Mouse (Mus musculus) natural killer cell, adult 2 months (primary cell): ENCODE results near the gene Rxfp4.

Experiments used
- DNase-seq, 2 experiments: peaks; one replicate each; pipeline ENCODE4 v3.0.0; 2022; ENCODE audit warnings: low spot score in 2 of 2

Rxfp4 gene

GRCm38 (mm10) chr3:88628766-88629165 is 24.2 kb downstream of the Rxfp4 start:
- DNase-seq = no peak

- no peak for DNase-seq
Observed at GRCm38 (mm10) chr3:88627535-88627934, 25.4 kb downstream of the Rxfp4 start.

DNA sequence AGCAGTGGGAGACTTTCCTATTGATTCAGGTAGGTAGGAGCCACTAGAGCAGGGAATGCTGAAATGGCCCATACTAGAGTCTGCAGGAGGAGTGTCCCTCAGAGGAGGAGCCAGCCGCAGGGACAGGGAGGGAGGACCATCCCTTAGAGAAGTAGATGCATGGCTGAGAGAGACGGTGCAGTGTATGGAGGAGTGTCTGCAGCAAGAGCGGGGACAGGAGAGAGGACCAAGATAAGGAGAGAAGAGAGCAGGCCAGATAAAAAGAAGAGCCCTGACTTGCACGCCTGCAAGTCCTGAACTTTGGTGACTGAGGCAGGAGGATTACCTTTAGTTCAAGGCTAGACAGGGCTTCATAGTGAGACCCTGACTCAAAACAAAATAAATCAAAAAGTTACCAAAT is 25.8 kb downstream of the Rxfp4 start:
- DNase-seq = no peak

DNA sequence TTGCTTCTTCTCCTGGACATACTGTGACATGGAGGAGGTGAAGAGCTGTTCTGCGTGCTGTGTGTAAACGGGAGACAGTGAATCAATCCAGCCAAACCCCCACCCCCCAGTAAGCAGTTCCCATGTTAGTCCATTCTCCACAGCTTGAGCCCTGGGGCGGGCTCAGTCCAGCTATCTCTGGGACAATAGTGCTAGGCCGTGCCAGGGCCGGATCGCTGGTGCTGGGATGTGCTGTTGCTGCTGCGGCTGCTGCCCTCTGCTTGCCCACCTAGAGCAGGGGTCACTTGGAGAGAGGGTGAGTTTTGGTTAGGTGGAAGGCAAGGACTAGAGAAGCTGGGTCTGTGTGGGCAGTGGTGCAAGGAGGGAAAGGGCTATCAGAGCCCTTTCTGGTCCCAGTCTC is 26.6 kb downstream of the Rxfp4 start:
- no peak for DNase-seq

DNA sequence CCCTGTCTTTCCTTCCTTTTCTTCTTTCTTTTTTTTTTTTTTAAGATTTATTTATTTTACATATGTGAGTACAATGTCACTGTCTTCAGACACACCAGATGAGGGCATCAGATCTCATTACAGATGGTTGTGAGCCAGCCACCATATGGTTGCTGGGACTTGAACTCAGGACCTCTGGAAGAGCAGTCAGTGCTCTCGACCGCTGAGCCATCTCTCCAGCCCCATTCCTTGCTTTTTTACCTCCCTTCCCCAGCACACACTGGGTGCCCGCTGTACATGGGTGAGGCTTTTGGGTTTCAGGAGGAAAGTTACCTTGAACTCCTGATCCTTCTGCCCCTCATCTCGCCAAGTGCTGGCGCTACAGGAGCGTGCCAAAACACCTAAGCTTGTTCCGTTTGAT is 27.4 kb downstream of the Rxfp4 start:
- DNase-seq = no peak

DNA sequence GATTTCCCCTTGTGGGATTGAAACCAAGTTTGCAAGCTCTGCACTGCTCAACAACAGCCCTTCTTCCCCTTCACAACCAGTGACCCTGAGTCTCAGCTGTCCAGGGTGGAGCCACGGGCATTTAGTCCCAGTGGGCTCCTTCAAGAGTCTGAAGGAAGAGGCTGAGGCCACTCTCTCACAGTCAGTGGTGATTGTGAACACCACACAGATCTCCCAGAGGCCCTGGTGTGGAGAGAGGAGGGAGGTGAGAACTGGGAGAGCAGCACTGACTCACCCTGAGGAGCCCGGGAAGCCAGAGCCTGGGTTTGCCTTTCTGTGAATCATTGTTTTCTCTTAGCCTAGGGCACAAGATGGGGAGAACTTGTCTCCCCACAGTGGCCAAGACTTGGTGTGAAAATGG is 28.0 kb downstream of the Rxfp4 start:
- DNase-seq = no peak

GRCm38 (mm10) chr3:88624324-88624723 is 28.6 kb downstream of the Rxfp4 start:
- no peak for DNase-seq

- DNase-seq = no peak
Observed at GRCm38 (mm10) chr3:88623346-88624135, 29.4 kb downstream of the Rxfp4 start.

DNA sequence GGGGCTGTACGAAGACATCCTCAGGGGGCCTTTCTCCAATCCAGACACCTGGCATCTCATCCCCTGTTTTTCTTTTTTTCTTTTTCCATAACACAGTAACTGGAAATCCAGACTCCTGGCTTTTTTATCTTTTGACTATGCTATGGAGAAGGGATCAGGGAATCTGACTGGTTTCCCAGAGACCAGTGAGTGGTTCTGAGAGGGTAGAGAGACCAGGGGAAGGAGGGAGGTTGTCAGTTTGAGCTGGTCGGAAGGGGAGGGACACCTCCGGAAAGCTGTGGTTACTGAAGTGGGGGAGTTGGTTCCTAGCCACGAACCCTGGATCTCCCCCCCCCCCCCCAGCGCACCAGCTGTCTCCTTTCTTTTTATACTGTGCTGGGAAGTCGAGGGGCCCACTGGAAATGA is 30.0 kb downstream of the Rxfp4 start:
- DNase-seq = peak; percentile 27 to 39

DNA sequence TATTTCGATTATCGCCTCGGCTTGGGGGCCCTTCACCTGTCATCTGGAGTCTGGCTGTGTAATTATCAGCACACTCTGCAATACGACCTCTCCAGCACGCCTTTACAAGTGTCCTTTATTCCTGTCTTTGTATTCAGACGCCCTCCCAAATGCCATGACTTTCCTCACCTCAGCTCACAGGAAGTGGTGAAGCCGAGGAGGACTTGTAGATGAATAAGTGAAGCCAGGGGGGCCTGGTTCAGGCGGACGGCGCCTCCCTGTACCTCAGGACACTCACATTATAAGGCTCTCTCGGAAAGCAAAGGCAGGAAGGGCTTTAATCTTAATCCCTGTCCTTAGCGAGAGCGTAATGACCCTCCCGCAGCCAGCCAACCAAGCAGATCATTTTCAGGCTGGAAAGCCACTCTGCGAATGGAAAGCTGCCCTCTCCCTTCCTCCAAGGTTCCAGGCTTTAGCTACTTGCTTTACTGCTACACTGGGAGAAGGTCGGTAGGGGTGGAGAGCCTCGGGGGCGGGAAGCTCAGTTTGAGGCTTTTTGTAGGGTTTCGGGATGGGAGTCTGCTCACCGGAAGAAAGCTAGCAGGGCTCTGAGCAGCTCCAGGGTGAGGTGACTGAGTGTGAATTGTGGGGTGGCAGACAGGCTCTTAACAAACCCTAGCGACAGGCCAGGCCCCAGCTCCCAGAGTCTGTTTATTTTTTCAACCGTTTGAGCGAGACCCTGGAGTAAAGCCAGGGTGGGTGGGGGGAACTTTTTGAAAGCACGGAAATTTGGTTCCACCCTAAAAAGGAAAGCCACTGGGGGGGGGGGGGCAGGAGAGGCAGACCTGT is 30.6 kb downstream of the Rxfp4 start:
- DNase-seq = peak; percentile 33 to 52

DNA sequence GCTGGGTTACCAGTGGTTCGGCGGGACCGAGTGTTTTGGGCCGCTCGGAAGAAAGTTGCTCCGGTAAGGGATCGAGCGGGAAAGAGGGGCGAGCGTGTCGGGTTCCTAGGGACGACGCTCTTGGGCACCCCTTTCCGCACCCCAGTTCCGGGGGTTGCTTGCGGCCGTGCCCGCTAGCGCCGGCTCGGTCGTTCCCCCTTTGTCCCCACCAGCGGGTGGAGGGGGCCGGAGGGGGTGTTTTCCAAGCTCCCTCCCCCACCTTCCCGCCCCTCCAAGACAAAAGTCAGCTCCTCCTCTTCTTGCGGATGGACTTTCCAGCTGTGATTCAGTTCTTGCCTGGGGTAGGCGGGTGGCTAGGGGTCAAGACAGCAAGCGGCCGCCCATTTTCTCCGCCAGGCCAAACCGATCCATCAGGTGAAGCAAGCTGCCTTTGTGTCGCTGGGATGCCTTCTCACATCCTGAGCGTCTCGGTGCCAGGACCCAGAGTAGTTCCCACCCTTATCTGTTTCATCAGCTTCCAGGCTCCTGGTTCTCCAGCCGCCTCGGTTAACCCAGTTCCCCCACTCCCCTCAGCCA is 31.3 kb downstream of the Rxfp4 start:
- peak in 1 of 2 experiments; percentile 23 for DNase-seq

DNA sequence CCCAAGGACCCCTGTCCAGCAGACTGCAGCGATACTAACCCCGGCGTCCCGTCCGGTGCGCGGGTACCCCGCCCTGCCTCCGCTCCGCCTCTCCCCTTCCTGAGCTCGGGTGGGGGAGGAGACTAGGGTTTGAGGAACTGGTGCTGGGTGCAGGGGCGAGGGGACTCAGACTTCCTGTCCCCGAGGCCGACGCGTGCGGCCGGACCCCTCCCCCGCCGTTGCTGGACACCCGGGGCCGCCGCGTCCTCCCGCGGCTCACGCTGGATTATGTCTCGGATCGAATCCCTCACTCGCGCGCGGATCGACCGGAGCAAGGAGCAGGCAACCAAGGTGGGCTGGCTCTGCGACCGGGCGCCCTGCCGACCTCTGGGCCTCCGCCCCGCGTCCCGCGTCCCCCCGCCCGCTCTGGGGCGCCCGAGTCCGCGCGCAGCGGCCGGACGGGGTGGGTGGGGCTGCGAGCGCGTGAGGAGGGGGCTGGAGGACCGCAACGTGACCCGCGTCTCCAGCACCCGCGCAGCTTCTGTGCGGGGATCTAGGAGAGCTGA is 31.9 kb downstream of the Rxfp4 start:
- DNase-seq = peak; percentile 61 to 62

GRCm38 (mm10) chr3:88620146-88620991 is 32.6 kb downstream of the Rxfp4 start:
- peak in 1 of 2 experiments; percentile 40 for DNase-seq

DNA sequence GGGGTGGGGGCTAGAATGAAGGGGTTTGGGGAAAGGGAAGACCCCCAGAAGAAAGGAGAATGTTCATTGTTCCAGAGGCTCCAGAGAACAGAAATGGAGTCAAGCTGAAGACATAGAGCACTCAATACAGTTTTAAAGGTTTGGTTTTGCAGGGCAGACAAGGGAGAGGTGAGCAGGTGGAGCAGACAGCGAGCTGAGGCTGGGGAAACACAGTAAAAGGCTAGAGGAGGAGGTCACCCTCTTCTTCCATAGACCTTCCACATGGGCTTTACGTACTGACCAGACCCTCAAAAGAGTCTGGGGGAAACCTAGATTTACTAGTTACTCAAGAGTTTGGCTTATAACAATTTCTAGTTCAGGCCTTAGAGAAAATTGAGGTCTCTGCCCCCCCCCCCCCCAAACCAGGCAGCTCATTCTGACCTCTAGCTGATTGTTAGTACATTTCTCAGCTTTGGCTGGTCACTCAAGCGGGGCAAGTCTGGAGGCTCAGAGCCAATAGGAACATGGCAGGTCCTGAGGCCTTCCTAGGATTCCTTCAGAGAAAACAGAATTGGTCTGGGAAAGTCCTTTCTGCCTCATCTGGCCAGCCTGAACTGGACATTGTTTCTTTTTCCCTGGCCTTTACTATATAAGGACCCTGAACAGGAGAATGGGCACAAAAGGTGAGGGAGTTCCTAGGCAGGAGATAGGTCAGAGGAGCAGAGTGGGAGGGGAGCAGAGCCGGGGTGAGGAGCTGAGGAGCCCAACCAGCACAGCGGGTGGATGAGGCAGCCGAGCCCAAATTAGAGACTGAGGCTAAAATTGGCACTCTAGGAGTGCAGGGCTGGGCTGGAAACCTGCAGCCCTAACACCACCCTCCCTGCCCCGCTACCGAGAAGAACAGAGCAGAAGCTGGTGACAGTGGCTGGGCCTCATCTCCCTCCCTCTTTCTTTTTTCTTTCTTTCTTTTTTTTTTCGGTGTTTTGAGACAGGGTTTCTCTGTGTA is 33.5 kb downstream of the Rxfp4 start:
- no peak for DNase-seq

GRCm38 (mm10) chr3:88618074-88618871 is 34.7 kb downstream of the Rxfp4 start:
- no peak for DNase-seq

DNA sequence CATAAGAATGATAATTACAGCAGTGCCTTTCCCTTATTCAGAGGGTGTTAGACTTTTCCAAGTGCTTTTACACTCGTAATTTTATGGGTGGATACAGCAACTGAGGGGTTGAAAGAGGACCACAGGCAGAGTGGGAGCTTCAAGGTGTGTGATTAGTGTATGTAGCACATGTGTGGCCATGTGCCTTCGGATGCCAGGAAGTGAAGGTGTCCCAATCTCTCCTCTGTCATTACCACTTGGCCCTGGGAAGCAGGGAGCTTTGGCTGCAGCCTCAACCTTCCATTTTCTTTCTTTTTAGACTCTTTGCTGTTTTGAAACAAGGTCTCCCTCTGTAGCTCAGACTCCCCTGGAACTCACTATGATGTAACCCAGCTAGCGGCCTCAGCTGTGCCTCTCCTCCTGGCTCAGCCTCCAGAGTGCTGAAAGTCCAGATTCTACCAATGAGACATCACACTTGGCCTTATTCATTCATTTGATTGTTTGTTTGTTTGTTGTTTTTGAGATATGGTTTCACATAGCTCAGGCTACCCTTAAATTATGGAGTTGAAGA is 35.9 kb downstream of the Rxfp4 start:
- no peak for DNase-seq

DNA sequence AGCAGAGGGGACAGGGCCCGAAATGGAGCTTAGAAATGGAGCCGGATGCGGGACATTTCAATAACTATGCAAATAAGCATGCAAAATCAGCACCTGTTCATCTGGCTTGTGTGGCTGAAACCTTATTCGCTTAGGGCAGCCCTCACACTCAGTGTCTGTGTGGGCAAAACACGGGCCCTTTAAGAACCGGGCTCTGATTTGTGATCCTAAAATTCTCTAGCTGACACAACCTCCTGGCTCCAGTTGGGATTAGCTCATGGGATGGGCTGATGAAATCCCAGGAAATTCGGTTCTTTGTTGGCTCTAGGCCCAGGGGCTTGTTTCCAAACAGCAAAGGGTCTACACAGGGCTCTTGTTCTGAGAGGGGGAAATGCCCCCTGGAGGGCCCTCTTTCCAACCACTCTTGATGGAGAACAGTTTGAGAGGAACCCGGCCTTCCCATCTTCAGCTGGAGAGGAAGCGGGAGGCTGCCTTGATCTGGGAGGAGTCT is 37.0 kb downstream of the Rxfp4 start:
- DNase-seq = no peak

GRCm38 (mm10) chr3:88615117-88615516 is 37.8 kb downstream of the Rxfp4 start:
- no peak for DNase-seq

DNA sequence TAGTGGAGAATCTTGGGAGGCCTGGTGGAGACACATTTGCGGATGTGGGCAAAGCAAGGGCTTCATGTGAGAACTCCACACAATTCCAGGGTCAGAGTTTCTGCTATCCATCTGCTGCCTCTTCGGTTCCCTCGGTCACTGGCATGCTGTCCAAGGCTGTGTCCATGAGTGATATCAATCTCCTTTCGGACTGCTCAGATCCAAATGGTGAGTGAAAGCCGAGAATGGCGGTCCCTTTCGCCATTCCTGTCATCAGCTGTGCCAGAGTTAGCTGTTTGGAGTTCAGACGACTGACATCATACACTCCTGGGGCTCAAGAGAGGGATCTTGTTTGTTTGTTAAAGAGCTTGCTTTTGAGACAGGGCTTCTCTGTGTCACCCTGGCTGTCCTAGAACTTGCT is 38.5 kb downstream of the Rxfp4 start:
- DNase-seq = no peak
